Mouse (Mus musculus): ENCODE measurements around the gene Fbxl2. TPM values are rescaled to one million over a fixed set of nuclear protein-coding genes. Genes with fewer than 3 reads are reported as not detected.

Fbxl2 gene
- polyA plus RNA-seq, 1 experiment from 2014 or later, result 2.7 TPM

DNA sequence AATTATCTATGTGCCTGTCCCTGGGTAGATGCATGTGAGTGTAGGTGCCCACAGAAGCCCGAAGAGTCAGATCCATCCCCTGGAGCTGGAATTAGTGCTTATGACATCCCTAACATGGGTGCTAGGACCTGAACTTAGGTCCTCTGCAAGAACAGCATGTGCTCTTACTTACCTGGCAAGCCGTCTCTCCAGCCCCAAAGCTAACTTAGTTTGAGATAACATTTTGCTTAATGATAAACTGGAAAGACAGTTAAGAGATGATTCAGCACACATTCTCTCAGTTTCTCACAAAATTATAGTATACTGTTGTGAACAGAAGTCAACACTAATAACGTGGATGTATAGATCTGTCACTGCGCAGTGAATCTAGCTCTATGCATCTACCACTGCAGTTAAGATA, 79.2 kb downstream of the Fbxl2 start:
- ATAC-seq (ENCODE audit: insufficient number of reproducible peaks, low FRiP score, low TSS enrichment, low read depth) (no peak), DNase-seq (ENCODE audit: low spot score) (no peak)
- Histone ChIP-seq H3K36me3 (ENCODE audit: control insufficient read depth, insufficient read depth, low read length) (peaks cover 25% of the 10 kb centered on the region), H3K4me3 (ENCODE audit: low read depth, low read length) (no peak overlapping the region), H3K9ac (ENCODE audit: low read length) (no peak overlapping the region), H3K9me3 (ENCODE audit: control insufficient read depth, low read length) (no peaks in the 10 kb centered on the region), H3K4me1 (ENCODE audit: control insufficient read depth, insufficient read depth, low read length) (no peaks in the 10 kb centered on the region), H3K27ac (replicated peaks; ENCODE audit: low read depth, low read length) (no peak overlapping the region), H3K4me2 (ENCODE audit: low read depth, severe bottlenecking) (no peak overlapping the region), H3K27me3 (ENCODE audit: control insufficient read depth, insufficient read depth, low read length) (no peaks in the 10 kb centered on the region)
- WGBS, result 93% methylated on average over 4 of the region's 4 CpGs

- 92% methylated on average over 8 of the region's 8 CpGs for WGBS
- Histone ChIP-seq H3K9ac (ENCODE audit: low read length) (no peak overlapping the region), H3K4me3 (ENCODE audit: low read depth, low read length) (no peak overlapping the region), H3K4me1 (ENCODE audit: control insufficient read depth, insufficient read depth, low read length) (no peaks in the 10 kb centered on the region), H3K27ac (replicated peaks; ENCODE audit: low read depth, low read length) (no peak overlapping the region), H3K36me3 (ENCODE audit: control insufficient read depth, insufficient read depth, low read length) (peaks cover 24% of the 10 kb centered on the region), H3K27me3 (ENCODE audit: control insufficient read depth, insufficient read depth, low read length) (no peaks in the 10 kb centered on the region), H3K4me2 (ENCODE audit: low read depth, severe bottlenecking) (no peak overlapping the region), H3K9me3 (ENCODE audit: control insufficient read depth, low read length) (no peaks in the 10 kb centered on the region)
- no peak for DNase-seq (ENCODE audit: low spot score)
- no peak for ATAC-seq (ENCODE audit: insufficient number of reproducible peaks, low FRiP score, low TSS enrichment, low read depth)
These were observed 81.6 kb downstream of the Fbxl2 start for GRCm38 (mm10) chr9:113964415-113964814.

- Histone ChIP-seq H3K9ac (ENCODE audit: low read length) (no peak overlapping the region), H3K36me3 (ENCODE audit: control insufficient read depth, insufficient read depth, low read length) (peaks cover 24% of the 10 kb centered on the region), H3K4me3 (ENCODE audit: low read depth, low read length) (no peak overlapping the region), H3K9me3 (ENCODE audit: control insufficient read depth, low read length) (no peaks in the 10 kb centered on the region), H3K4me2 (ENCODE audit: low read depth, severe bottlenecking) (no peak overlapping the region), H3K27me3 (ENCODE audit: control insufficient read depth, insufficient read depth, low read length) (no peaks in the 10 kb centered on the region), H3K27ac (replicated peaks; ENCODE audit: low read depth, low read length) (no peak overlapping the region), H3K4me1 (ENCODE audit: control insufficient read depth, insufficient read depth, low read length) (no peaks in the 10 kb centered on the region)
- DNase-seq (ENCODE audit: low spot score) (no peak), ATAC-seq (ENCODE audit: insufficient number of reproducible peaks, low FRiP score, low TSS enrichment, low read depth) (no peak)
These were observed 82.3 kb downstream of the Fbxl2 start for GRCm38 (mm10) chr9:113963718-113964117.

- WGBS, result 96% methylated on average over 4 of the region's 4 CpGs
- no peak for ATAC-seq (ENCODE audit: insufficient number of reproducible peaks, low FRiP score, low TSS enrichment, low read depth)
- Histone ChIP-seq H3K27me3 (ENCODE audit: control insufficient read depth, insufficient read depth, low read length) (no peaks in the 10 kb centered on the region), H3K27ac (replicated peaks; ENCODE audit: low read depth, low read length) (no peak overlapping the region), H3K4me2 (ENCODE audit: low read depth, severe bottlenecking) (no peak overlapping the region), H3K36me3 (ENCODE audit: control insufficient read depth, insufficient read depth, low read length) (peaks cover 12% of the 10 kb centered on the region), H3K4me1 (ENCODE audit: control insufficient read depth, insufficient read depth, low read length) (no peaks in the 10 kb centered on the region), H3K9me3 (ENCODE audit: control insufficient read depth, low read length) (no peaks in the 10 kb centered on the region), H3K4me3 (ENCODE audit: low read depth, low read length) (no peak overlapping the region), H3K9ac (ENCODE audit: low read length) (no peak overlapping the region)
- DNase-seq (ENCODE audit: low spot score), result no peak
These were observed 88.2 kb downstream of the Fbxl2 start for GRCm38 (mm10) chr9:113957777-113958176.

GRCm38 (mm10) chr9:113947216-113947615, 98.8 kb downstream of the Fbxl2 start:
- no peak overlapping the region for H3K4me3 ChIP-seq (ENCODE audit: low read depth, low read length)
- H3K4me2 ChIP-seq (ENCODE audit: low read depth, severe bottlenecking), result no peak overlapping the region
- no peak overlapping the region for H3K9ac ChIP-seq (ENCODE audit: low read length)
- no peaks in the 10 kb centered on the region for H3K9me3 ChIP-seq (ENCODE audit: control insufficient read depth, low read length)
- ATAC-seq (ENCODE audit: insufficient number of reproducible peaks, low FRiP score, low TSS enrichment, low read depth) (no peak), DNase-seq (ENCODE audit: low spot score) (no peak)
- H3K4me1 ChIP-seq (ENCODE audit: control insufficient read depth, insufficient read depth, low read length), result no peaks in the 10 kb centered on the region
- WGBS, result 90% methylated on average over 1 of the region's 1 CpGs
- no peaks in the 10 kb centered on the region for H3K27me3 ChIP-seq (ENCODE audit: control insufficient read depth, insufficient read depth, low read length)
- H3K27ac ChIP-seq (replicated peaks; ENCODE audit: low read depth, low read length), result no peak overlapping the region
- H3K36me3 ChIP-seq (ENCODE audit: control insufficient read depth, insufficient read depth, low read length), result peaks cover 4% of the 10 kb centered on the region; the same call in 1 of the 2 replicates

DNA sequence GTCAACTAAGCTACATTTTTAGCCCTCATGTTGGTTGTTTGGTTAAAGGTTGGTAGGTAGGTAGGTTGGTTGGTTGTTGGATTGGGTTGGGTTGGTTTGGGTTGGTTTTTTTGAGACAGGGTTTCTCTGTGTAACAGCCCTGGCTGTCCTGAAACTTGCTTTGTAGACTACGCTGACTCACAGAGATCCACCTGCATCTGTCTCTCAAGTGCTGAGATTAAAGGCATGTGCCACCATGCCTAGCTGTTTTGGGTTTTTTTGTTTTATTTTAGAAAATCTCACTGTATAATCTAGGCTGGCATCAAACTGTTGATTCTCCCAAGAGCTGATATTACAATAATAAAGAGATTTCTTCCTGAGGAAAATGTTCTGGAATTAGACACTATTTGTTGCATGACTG, 102.6 kb downstream of the Fbxl2 start:
- Histone ChIP-seq H3K9me3 (ENCODE audit: control insufficient read depth, low read length) (no peaks in the 10 kb centered on the region), H3K9ac (ENCODE audit: low read length) (no peak overlapping the region), H3K4me2 (ENCODE audit: low read depth, severe bottlenecking) (no peak overlapping the region), H3K36me3 (ENCODE audit: control insufficient read depth, insufficient read depth, low read length) (peaks cover 4% of the 10 kb centered on the region; the same call in 1 of the 2 replicates), H3K27ac (replicated peaks; ENCODE audit: low read depth, low read length) (no peak overlapping the region), H3K27me3 (ENCODE audit: control insufficient read depth, insufficient read depth, low read length) (no peaks in the 10 kb centered on the region), H3K4me1 (ENCODE audit: control insufficient read depth, insufficient read depth, low read length) (no peaks in the 10 kb centered on the region), H3K4me3 (ENCODE audit: low read depth, low read length) (no peak overlapping the region)
- DNase-seq (ENCODE audit: low spot score), result no peak
- no peak for ATAC-seq (ENCODE audit: insufficient number of reproducible peaks, low FRiP score, low TSS enrichment, low read depth)
- WGBS, result 97% methylated on average over 1 of the region's 1 CpGs

DNA sequence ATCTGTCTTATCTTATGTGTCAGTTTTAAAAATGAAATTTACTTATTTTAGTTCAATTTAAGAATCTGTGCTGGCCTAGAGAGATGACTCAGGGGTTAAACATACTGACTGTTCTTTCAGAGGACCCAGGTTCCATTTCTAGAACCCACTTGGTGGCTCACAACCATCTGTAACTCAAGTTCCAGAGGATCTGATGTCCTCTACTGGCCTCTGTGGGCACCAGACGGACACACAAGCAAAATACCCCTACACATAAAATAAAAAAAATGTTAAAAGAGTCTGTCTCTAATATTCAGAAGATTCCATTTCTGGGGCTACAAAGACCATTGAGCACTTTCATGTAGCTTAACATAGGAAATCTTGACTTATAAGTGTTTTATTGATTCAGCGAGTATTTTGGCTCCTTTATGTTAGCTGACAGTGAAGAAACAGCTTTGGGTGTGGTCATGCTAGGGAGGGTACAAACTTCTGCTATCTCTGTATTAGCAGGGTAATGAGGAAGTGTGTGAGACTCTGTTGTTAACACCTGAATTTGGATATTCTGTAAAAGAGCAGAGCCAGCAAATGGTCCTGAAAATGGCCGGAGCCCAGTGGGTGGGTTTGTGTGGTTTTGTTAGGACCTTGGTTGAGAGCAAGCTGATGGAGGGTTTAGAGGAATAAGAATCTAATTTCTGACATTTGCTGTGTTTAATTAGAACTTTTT, 104.7 kb downstream of the Fbxl2 start:
- Histone ChIP-seq H3K9me3 (ENCODE audit: control insufficient read depth, low read length) (no peaks in the 10 kb centered on the region), H3K4me1 (ENCODE audit: control insufficient read depth, insufficient read depth, low read length) (no peaks in the 10 kb centered on the region), H3K36me3 (ENCODE audit: control insufficient read depth, insufficient read depth, low read length) (no peaks in the 10 kb centered on the region; the same call in 1 of the 2 replicates), H3K9ac (ENCODE audit: low read length) (no peak overlapping the region), H3K27ac (replicated peaks; ENCODE audit: low read depth, low read length) (no peak overlapping the region), H3K4me2 (ENCODE audit: low read depth, severe bottlenecking) (no peak overlapping the region), H3K4me3 (ENCODE audit: low read depth, low read length) (no peak overlapping the region), H3K27me3 (ENCODE audit: control insufficient read depth, insufficient read depth, low read length) (no peaks in the 10 kb centered on the region)
- DNase-seq (ENCODE audit: low spot score), result no peak
- WGBS, result 91% methylated on average over 3 of the region's 3 CpGs
- ATAC-seq (ENCODE audit: insufficient number of reproducible peaks, low FRiP score, low TSS enrichment, low read depth), result no peak

DNA sequence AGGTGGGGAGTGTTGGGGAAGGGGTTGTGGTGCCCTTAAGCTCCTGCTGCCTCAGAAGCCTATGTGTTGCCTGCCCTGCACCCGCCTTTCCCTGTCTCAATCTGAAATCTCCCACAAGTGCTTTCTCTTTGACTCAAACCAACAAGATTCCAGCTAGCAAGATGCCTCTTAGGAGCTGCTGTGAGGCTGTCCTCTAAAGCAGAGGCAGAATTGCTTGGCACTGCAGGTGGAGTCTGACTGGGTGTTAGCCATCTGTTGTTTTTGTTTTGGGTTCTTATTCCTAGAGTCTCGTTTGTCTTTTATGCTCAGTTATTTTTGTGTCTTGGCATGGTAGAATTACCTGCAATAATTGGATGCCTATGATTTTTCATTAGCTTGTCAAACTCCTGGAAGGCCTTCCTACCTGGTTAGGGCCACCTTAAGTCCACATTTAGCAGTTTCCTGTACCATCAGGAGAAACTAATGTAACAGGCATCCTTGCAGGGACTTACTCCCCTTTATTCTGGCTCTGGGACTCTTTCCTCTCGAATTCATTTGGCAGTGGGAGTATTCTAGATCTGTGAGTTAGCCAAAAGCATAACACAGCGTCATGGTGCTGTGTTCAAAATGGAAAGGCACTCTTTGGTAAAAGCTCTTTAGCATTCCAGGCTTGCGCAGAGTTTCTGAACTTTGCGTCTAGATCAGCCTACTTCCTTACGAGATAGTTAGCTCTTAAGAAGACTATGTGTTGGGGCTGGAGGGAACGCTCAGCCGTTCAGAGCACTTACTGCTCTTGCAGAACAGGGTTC, 106.7 kb downstream of the Fbxl2 start:
- WGBS, result 89% methylated on average over 9 of the region's 9 CpGs
- Histone ChIP-seq H3K27ac (replicated peaks; ENCODE audit: low read depth, low read length) (no peak overlapping the region), H3K9ac (ENCODE audit: low read length) (no peak overlapping the region)

More for the DNA sequence above, 106.7 kb downstream of the Fbxl2 start:
- DNase-seq (ENCODE audit: low spot score) (no peak), ATAC-seq (ENCODE audit: insufficient number of reproducible peaks, low FRiP score, low TSS enrichment, low read depth) (no peak)
- no peaks in the 10 kb centered on the region for H3K9me3 ChIP-seq (ENCODE audit: control insufficient read depth, low read length)
- no peak overlapping the region for H3K4me2 ChIP-seq (ENCODE audit: low read depth, severe bottlenecking)
- no peaks in the 10 kb centered on the region for H3K4me1 ChIP-seq (ENCODE audit: control insufficient read depth, insufficient read depth, low read length)
- H3K36me3 ChIP-seq (ENCODE audit: control insufficient read depth, insufficient read depth, low read length), result no peaks in the 10 kb centered on the region
- H3K4me3 ChIP-seq (ENCODE audit: low read depth, low read length), result no peak overlapping the region
- H3K27me3 ChIP-seq (ENCODE audit: control insufficient read depth, insufficient read depth, low read length), result no peaks in the 10 kb centered on the region
